Mouse (Mus musculus) E14TG2a.4 (cell line): ENCODE results near the gene Snrpa1.

Source experiments
- CTCF ChIP-seq: conservative IDR thresholded peaks from 2 replicates; pipeline ENCODE4 v1.5.1; 2014; ENCODE audit warnings: low read length
- POU5F1 ChIP-seq: IDR thresholded peaks from 2 replicates; pipeline ENCODE4 v1.6.1; 2014; ENCODE audit warnings: low read length, borderline replicate concordance

- TF ChIP-seq CTCF (no peak), POU5F1 (no peak)
These were observed 20.5 kb upstream of the Snrpa1 start for GRCm38 (mm10) chr7:66038261-66038660.
